Mouse (Mus musculus): ENCODE data around the gene Actc1. TPM values are rescaled to one million over a fixed set of nuclear protein-coding genes. Genes with fewer than 3 reads are reported as not detected.

Gene Actc1
- 2.7 and 6.4 TPM in 2 replicates for polyA plus RNA-seq (2016; fragmentation: Nextera tagmentation; extraction: Ambion mirVana)

GRCm38 (mm10) chr2:114052696-114053598 is at the start of gene Actc1:
Gene Actc1 (minus strand): TSS chr2:114053548.
- Histone ChIP-seq H3K4me2 (no peak within 1 kb of the TSS), H3K9me3 (no peaks in the 10 kb centered on the region), H3K27me3 (no peaks in the 10 kb centered on the region), H3K27ac (no peak within 1 kb of the TSS), H3K4me1 (peaks cover 7% of the 10 kb centered on the region; the same call in 1 of the 2 replicates), H3K36me3 (replicated peaks) (no peaks in the 10 kb centered on the region), H3K4me3 (replicated peaks) (no peak within 1 kb of the TSS), H3K9ac (no peak within 1 kb of the TSS)
- 63% methylated on average over 13 of the region's 14 CpGs for WGBS
- no peak for ATAC-seq (ENCODE audit: low FRiP score)

GRCm38 (mm10) chr2:114102471-114102870 is 49.1 kb upstream of the Actc1 start:
- Histone ChIP-seq H3K27ac (no peak overlapping the region), H3K4me3 (replicated peaks) (no peak overlapping the region), H3K9ac (no peak overlapping the region), H3K9me3 (no peaks in the 10 kb centered on the region), H3K36me3 (replicated peaks) (peaks cover 78% of the 10 kb centered on the region), H3K4me2 (no peak overlapping the region), H3K27me3 (no peaks in the 10 kb centered on the region), H3K4me1 (peaks cover under 1% of the 10 kb centered on the region; the same call in 1 of the 2 replicates)
- no peak for ATAC-seq (ENCODE audit: low FRiP score)
- 92% methylated on average over 3 of the region's 3 CpGs for whole genome bisulfite sequencing

- no peak overlapping the region for H3K4me3 ChIP-seq (replicated peaks)
- peaks cover 66% of the 10 kb centered on the region for H3K36me3 ChIP-seq (replicated peaks)
- H3K9ac ChIP-seq = no peak overlapping the region
- H3K27me3 ChIP-seq = no peaks in the 10 kb centered on the region
- 94% methylated on average over 9 of the region's 9 CpGs for WGBS
- ATAC-seq (ENCODE audit: low FRiP score) = no peak
- H3K4me2 ChIP-seq = no peak overlapping the region
- H3K9me3 ChIP-seq = no peaks in the 10 kb centered on the region
- H3K27ac ChIP-seq = no peak overlapping the region
- no peaks in the 10 kb centered on the region for H3K4me1 ChIP-seq
Measured at GRCm38 (mm10) chr2:114100834-114101233, 47.5 kb upstream of the Actc1 start.

GRCm38 (mm10) chr2:114099816-114100215 is 46.5 kb upstream of the Actc1 start:
- WGBS = 90% methylated on average over 3 of the region's 3 CpGs
- Histone ChIP-seq H3K4me1 (no peaks in the 10 kb centered on the region), H3K27ac (no peak overlapping the region), H3K36me3 (replicated peaks) (peaks cover 56% of the 10 kb centered on the region), H3K4me2 (no peak overlapping the region), H3K9ac (no peak overlapping the region), H3K4me3 (replicated peaks) (no peak overlapping the region), H3K27me3 (no peaks in the 10 kb centered on the region), H3K9me3 (no peaks in the 10 kb centered on the region)
- ATAC-seq (ENCODE audit: low FRiP score) = no peak

- Histone ChIP-seq H3K4me2 (no peak overlapping the region), H3K4me1 (no peaks in the 10 kb centered on the region), H3K27ac (no peak overlapping the region), H3K4me3 (replicated peaks) (no peak overlapping the region), H3K36me3 (replicated peaks) (peaks cover 49% of the 10 kb centered on the region), H3K9ac (no peak overlapping the region), H3K9me3 (no peaks in the 10 kb centered on the region), H3K27me3 (no peaks in the 10 kb centered on the region)
- 95% methylated on average over 5 of the region's 5 CpGs for WGBS
- no peak for ATAC-seq (ENCODE audit: low FRiP score)
Measured at GRCm38 (mm10) chr2:114099109-114099508, 45.8 kb upstream of the Actc1 start.

GRCm38 (mm10) chr2:114097627-114098026 is 44.3 kb upstream of the Actc1 start:
- Histone ChIP-seq H3K4me3 (replicated peaks) (no peak overlapping the region), H3K36me3 (replicated peaks) (peaks cover 36% of the 10 kb centered on the region), H3K4me1 (no peaks in the 10 kb centered on the region), H3K9ac (no peak overlapping the region), H3K27me3 (no peaks in the 10 kb centered on the region), H3K9me3 (no peaks in the 10 kb centered on the region), H3K27ac (no peak overlapping the region), H3K4me2 (no peak overlapping the region)
- 95% methylated on average over 4 of the region's 4 CpGs for WGBS
- no peak for ATAC-seq (ENCODE audit: low FRiP score)

- Histone ChIP-seq H3K36me3 (replicated peaks) (peaks cover 27% of the 10 kb centered on the region), H3K9me3 (no peaks in the 10 kb centered on the region), H3K4me2 (no peak overlapping the region), H3K4me1 (no peaks in the 10 kb centered on the region), H3K4me3 (replicated peaks) (no peak overlapping the region), H3K9ac (no peak overlapping the region), H3K27ac (no peak overlapping the region), H3K27me3 (no peaks in the 10 kb centered on the region)
- WGBS = 77% methylated on average over 1 of the region's 1 CpGs
- no peak for ATAC-seq (ENCODE audit: low FRiP score)
Measured at GRCm38 (mm10) chr2:114096570-114096969, 43.2 kb upstream of the Actc1 start.

GRCm38 (mm10) chr2:114095348-114095747 is 42.0 kb upstream of the Actc1 start:
- ATAC-seq (ENCODE audit: low FRiP score) = no peak
- no peaks in the 10 kb centered on the region for H3K4me1 ChIP-seq
- H3K27ac ChIP-seq = no peak overlapping the region
- peaks cover 16% of the 10 kb centered on the region for H3K36me3 ChIP-seq (replicated peaks)
- 92% methylated on average over 5 of the region's 5 CpGs for WGBS
- H3K4me3 ChIP-seq (replicated peaks) = no peak overlapping the region
- H3K4me2 ChIP-seq = no peak overlapping the region
- no peak overlapping the region for H3K9ac ChIP-seq
- no peaks in the 10 kb centered on the region for H3K27me3 ChIP-seq
- H3K9me3 ChIP-seq = no peaks in the 10 kb centered on the region

- H3K4me1 ChIP-seq = no peaks in the 10 kb centered on the region
- no peak overlapping the region for H3K4me3 ChIP-seq (replicated peaks)
- 100% methylated on average over 1 of the region's 1 CpGs for WGBS
- H3K27ac ChIP-seq = no peak overlapping the region
- H3K27me3 ChIP-seq = no peaks in the 10 kb centered on the region
- no peak for ATAC-seq (ENCODE audit: low FRiP score)
- no peak overlapping the region for H3K4me2 ChIP-seq
- H3K36me3 ChIP-seq (replicated peaks) = peaks cover 9% of the 10 kb centered on the region
- no peak overlapping the region for H3K9ac ChIP-seq
- no peaks in the 10 kb centered on the region for H3K9me3 ChIP-seq
Measured at GRCm38 (mm10) chr2:114094696-114095095, 41.3 kb upstream of the Actc1 start.

GRCm38 (mm10) chr2:114093577-114093976 is 40.2 kb upstream of the Actc1 start:
- Histone ChIP-seq H3K4me1 (no peaks in the 10 kb centered on the region), H3K36me3 (replicated peaks) (0 out of 2 replicates have a peak, but pooled peaks cover 3% of the 10 kb centered on the region), H3K4me3 (replicated peaks) (no peak overlapping the region), H3K27ac (no peak overlapping the region), H3K9me3 (no peaks in the 10 kb centered on the region), H3K27me3 (no peaks in the 10 kb centered on the region), H3K4me2 (no peak overlapping the region), H3K9ac (no peak overlapping the region)
- ATAC-seq (ENCODE audit: low FRiP score) = no peak
- 80% methylated on average over 9 of the region's 9 CpGs for WGBS

- no peak for ATAC-seq (ENCODE audit: low FRiP score)
- no peaks in the 10 kb centered on the region for H3K9me3 ChIP-seq
- H3K4me2 ChIP-seq = no peak overlapping the region
- no peak overlapping the region for H3K9ac ChIP-seq
- no peaks in the 10 kb centered on the region for H3K27me3 ChIP-seq
- no peaks in the 10 kb centered on the region for H3K4me1 ChIP-seq
- H3K27ac ChIP-seq = no peak overlapping the region
- no peak overlapping the region for H3K4me3 ChIP-seq (replicated peaks)
- 87% methylated on average over 3 of the region's 3 CpGs for WGBS
- H3K36me3 ChIP-seq (replicated peaks) = no peaks in the 10 kb centered on the region
Measured at GRCm38 (mm10) chr2:114089862-114090261, 36.5 kb upstream of the Actc1 start.

GRCm38 (mm10) chr2:114087271-114087670 is 33.9 kb upstream of the Actc1 start:
- Histone ChIP-seq H3K4me3 (replicated peaks) (no peak overlapping the region), H3K9me3 (no peaks in the 10 kb centered on the region), H3K9ac (no peak overlapping the region), H3K27ac (no peak overlapping the region), H3K27me3 (no peaks in the 10 kb centered on the region), H3K36me3 (replicated peaks) (no peaks in the 10 kb centered on the region), H3K4me2 (no peak overlapping the region), H3K4me1 (no peaks in the 10 kb centered on the region)
- ATAC-seq (ENCODE audit: low FRiP score) = no peak
- 69% methylated on average over 1 of the region's 1 CpGs for WGBS

- no peak overlapping the region for H3K27ac ChIP-seq
- no peaks in the 10 kb centered on the region for H3K9me3 ChIP-seq
- H3K9ac ChIP-seq = no peak overlapping the region
- H3K36me3 ChIP-seq (replicated peaks) = no peaks in the 10 kb centered on the region
- no peak overlapping the region for H3K4me2 ChIP-seq
- 96% methylated on average over 2 of the region's 2 CpGs for WGBS
- no peaks in the 10 kb centered on the region for H3K27me3 ChIP-seq
- ATAC-seq (ENCODE audit: low FRiP score) = no peak
- H3K4me1 ChIP-seq = no peaks in the 10 kb centered on the region
- no peak overlapping the region for H3K4me3 ChIP-seq (replicated peaks)
Measured at GRCm38 (mm10) chr2:114071876-114072275, 18.5 kb upstream of the Actc1 start.
